Mouse (Mus musculus) C2C12 (cell line): ENCODE measurements around the gene Clec1a. TPM values are rescaled to one million over a fixed set of nuclear protein-coding genes. Genes with fewer than 3 reads are reported as not detected.

Source experiments
- H3K27me3 ChIP-seq: one replicate; pipeline ENCODE4 v1.6.1; 2011; ENCODE audit not compliant: control insufficient read depth, insufficient read depth, insufficient read length
- H3K36me3 ChIP-seq: one replicate; pipeline ENCODE4 v1.6.1; 2011; ENCODE audit not compliant: control insufficient read depth, insufficient read depth
- H3K4me3 ChIP-seq: one replicate; pipeline ENCODE4 v1.5.1; 2011; ENCODE audit warnings: mild to moderate bottlenecking, control low read depth; ENCODE audit not compliant: poor library complexity, insufficient read depth, severe bottlenecking
- H3K79me2 ChIP-seq: one replicate; pipeline ENCODE4 v1.6.1; 2011; ENCODE audit not compliant: control insufficient read depth, insufficient read depth
- H3K79me3 ChIP-seq: one replicate; pipeline ENCODE4 v1.6.1; 2011; ENCODE audit warnings: low read depth, control low read depth
- H3ac ChIP-seq: one replicate; pipeline ENCODE3; 2011; ENCODE audit warnings: low read depth; ENCODE audit not compliant: control insufficient read depth, insufficient read length
- CEBPB ChIP-seq: IDR thresholded peaks from one replicate; pipeline ENCODE4 v1.6.1; 2011; ENCODE audit warnings: low read depth, mild to moderate bottlenecking, control low read depth, moderate library complexity
- CTCF ChIP-seq: IDR thresholded peaks from one replicate; pipeline ENCODE4 v1.5.1; 2011; ENCODE audit not compliant: control insufficient read depth, insufficient read depth, insufficient read length
- FOSL1 ChIP-seq: IDR thresholded peaks from one replicate; pipeline ENCODE4 v1.8.0; 2011; ENCODE audit warnings: mild to moderate bottlenecking, low read length; ENCODE audit not compliant: poor library complexity, insufficient read depth, severe bottlenecking
- MAX ChIP-seq: IDR thresholded peaks from one replicate; pipeline ENCODE4 v1.6.1; 2011; ENCODE audit warnings: mild to moderate bottlenecking, control low read depth
- MYOD1 ChIP-seq: IDR thresholded peaks from one replicate; pipeline ENCODE4 v1.6.1; 2011; ENCODE audit warnings: low read depth; ENCODE audit not compliant: control insufficient read depth, insufficient read length
- MYOG ChIP-seq: IDR thresholded peaks from one replicate; pipeline ENCODE4 v1.6.1; 2011; ENCODE audit not compliant: control insufficient read depth, insufficient read length; ENCODE audit errors: extremely low read depth
- USF1 ChIP-seq: IDR thresholded peaks from one replicate; pipeline ENCODE4 v1.6.1; 2011; ENCODE audit warnings: low read depth, mild to moderate bottlenecking, control low read depth, moderate library complexity
- polyA plus RNA-seq: library from polyadenylated mRNA; unstranded; fragments of >200 nt; fragmentation: generic; extraction: Trizol; gene quantifications from one replicate; pipeline ENCODE4 v1.2.1, GENCODE M21; 2012; ENCODE audit warnings: missing spikeins

Gene Clec1a
- polyA plus RNA-seq, 1 experiment = 0.18 TPM

GRCm38 (mm10) chr6:129402404-129402803, 49.4 kb downstream of the Clec1a start:
- TF ChIP-seq USF1 = no peak
- Histone ChIP-seq H3K27me3 (no peaks in the 10 kb centered on the region), H3K36me3 (no peaks in the 10 kb centered on the region), H3K79me3 (no peaks in the 10 kb centered on the region), H3K79me2 (no peaks in the 10 kb centered on the region), H3K4me3 (no peak overlapping the region), H3ac (no peak overlapping the region)

DNA sequence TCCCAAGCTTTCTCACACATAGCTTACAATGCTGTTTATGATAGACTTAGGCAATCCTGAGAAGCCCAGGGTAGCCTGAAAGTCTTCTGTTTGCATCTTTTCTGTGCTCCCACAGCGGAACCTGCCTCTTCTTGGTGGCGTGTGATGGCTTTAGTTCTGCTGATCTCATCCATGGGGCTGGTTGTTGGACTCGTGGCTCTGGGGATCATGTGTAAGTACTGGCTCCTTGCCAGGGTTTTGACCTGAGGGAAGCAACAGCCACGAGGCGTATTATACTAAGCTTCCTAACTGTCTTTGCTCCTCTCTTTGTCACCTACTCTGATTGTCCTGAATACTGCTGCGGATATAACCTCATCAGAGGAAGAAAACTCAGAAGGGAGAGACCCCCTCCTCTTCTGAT, 51.9 kb downstream of the Clec1a start:
- Histone ChIP-seq H3K4me3 (no peak overlapping the region), H3K79me2 (no peaks in the 10 kb centered on the region), H3ac (no peak overlapping the region), H3K27me3 (no peaks in the 10 kb centered on the region), H3K36me3 (no peaks in the 10 kb centered on the region), H3K79me3 (no peaks in the 10 kb centered on the region)
- TF ChIP-seq MYOD1 = no peak
- TF ChIP-seq CTCF = no peak
- no peak for TF ChIP-seq USF1
- TF ChIP-seq MAX = no peak
- no peak for TF ChIP-seq FOSL1
- no peak for TF ChIP-seq MYOG

GRCm38 (mm10) chr6:129396997-129397396, 54.8 kb downstream of the Clec1a start, which contains the start of gene Clec1b:
TSS of gene Clec1b (plus strand) at chr6:129397297.
- H3K79me2 ChIP-seq = no peaks in the 10 kb centered on the region
- H3K79me3 ChIP-seq = no peaks in the 10 kb centered on the region
- H3K4me3 ChIP-seq = no peak within 1 kb of the TSS
- TF ChIP-seq FOSL1 (no peak), CTCF (no peak), MYOG (no peak)
- H3K27me3 ChIP-seq = no peaks in the 10 kb centered on the region
- H3K36me3 ChIP-seq = no peaks in the 10 kb centered on the region
- H3ac ChIP-seq = no peak within 1 kb of the TSS

GRCm38 (mm10) chr6:129393732-129394131, 58.1 kb downstream of the Clec1a start:
- no peaks in the 10 kb centered on the region for H3K79me3 ChIP-seq
- no peaks in the 10 kb centered on the region for H3K36me3 ChIP-seq
- no peak overlapping the region for H3K4me3 ChIP-seq
- H3ac ChIP-seq = no peak overlapping the region
- no peak for TF ChIP-seq MYOD1
- no peak for TF ChIP-seq USF1
- TF ChIP-seq FOSL1 = no peak
- no peak for TF ChIP-seq MYOG
- no peak for TF ChIP-seq CEBPB
- TF ChIP-seq CTCF = no peak
- no peak for TF ChIP-seq MAX
- no peaks in the 10 kb centered on the region for H3K27me3 ChIP-seq
- H3K79me2 ChIP-seq = no peaks in the 10 kb centered on the region

GRCm38 (mm10) chr6:129393087-129393720, 58.6 kb downstream of the Clec1a start:
- Histone ChIP-seq H3K36me3 (no peaks in the 10 kb centered on the region), H3K27me3 (no peaks in the 10 kb centered on the region), H3K4me3 (no peak overlapping the region), H3K79me2 (no peaks in the 10 kb centered on the region), H3ac (no peak overlapping the region), H3K79me3 (no peaks in the 10 kb centered on the region)
- no peak for TF ChIP-seq FOSL1
- no peak for TF ChIP-seq MYOG

GRCm38 (mm10) chr6:129385774-129386173, 66.0 kb downstream of the Clec1a start, which contains the start of gene Clec12b:
TSS of gene Clec12b (minus strand) at chr6:129385874.
- Histone ChIP-seq H3K4me3 (no peak within 1 kb of the TSS), H3K79me3 (no peaks in the 10 kb centered on the region), H3K27me3 (no peaks in the 10 kb centered on the region), H3K79me2 (no peaks in the 10 kb centered on the region), H3K36me3 (no peaks in the 10 kb centered on the region), H3ac (no peak within 1 kb of the TSS)
- TF ChIP-seq MYOG (no peak), FOSL1 (no peak), CEBPB (no peak), CTCF (no peak), MYOD1 (no peak), MAX (no peak), USF1 (no peak)
